Mouse (Mus musculus): ENCODE measurements around the gene Sirpa. TPM values are rescaled to one million over a fixed set of nuclear protein-coding genes. Genes with fewer than 3 reads are reported as not detected.

Sirpa gene
- polyA plus RNA-seq, 1 experiment from 2014 or later = 28.5 TPM

DNA sequence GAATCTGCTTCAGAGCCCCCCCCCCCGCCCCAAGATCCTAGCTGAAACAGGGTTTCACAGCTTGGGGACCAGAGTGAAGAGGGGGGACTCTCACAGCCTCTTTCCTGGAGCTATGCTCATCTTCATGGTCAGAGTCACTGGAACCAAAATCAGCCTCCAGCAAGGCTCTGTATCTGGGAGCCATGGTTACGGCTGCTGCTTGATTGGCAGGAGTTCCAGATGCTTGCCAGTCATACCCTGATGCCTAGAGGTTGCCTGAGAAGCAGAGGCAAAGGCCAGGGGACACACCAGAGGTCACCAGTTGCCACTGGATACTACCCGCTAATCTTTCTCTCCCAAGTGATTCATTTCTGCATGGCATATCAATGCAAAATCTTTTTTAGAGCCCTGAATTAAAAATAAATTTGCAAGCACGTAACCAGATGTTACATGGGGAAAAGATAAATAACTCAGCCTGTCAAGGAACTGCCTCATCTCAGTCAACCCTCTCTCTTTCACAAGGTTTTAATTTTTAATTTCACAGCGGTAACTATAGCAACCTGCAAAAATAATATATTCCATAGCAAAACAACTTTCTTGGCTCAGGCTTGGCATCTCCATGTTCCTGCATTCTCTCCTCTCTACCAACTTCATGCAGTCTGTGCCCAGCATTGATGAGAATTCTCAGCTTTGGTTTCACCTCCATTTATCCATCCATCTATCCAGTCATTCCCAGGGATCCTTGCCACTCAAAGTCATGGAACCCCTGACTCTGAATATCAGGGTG is 28.5 kb upstream of the Sirpa start:
- no peak overlapping the region for H3K9ac ChIP-seq (replicated peaks)
- no peak overlapping the region for H3K4me2 ChIP-seq (replicated peaks)
- H3K9me3 ChIP-seq = no peaks in the 10 kb centered on the region
- H3K4me1 ChIP-seq = peaks cover 12% of the 10 kb centered on the region; the same call in 1 of the 2 replicates
- ATAC-seq (replicated peaks) = peak; percentile 53
- no peaks in the 10 kb centered on the region for H3K36me3 ChIP-seq
- 72% methylated on average over 5 of the region's 5 CpGs for WGBS
- H3K4me3 ChIP-seq = no peak overlapping the region
- H3K27me3 ChIP-seq = no peaks in the 10 kb centered on the region
- H3K27ac ChIP-seq (replicated peaks) = peak overlapping the region; percentile 66

DNA sequence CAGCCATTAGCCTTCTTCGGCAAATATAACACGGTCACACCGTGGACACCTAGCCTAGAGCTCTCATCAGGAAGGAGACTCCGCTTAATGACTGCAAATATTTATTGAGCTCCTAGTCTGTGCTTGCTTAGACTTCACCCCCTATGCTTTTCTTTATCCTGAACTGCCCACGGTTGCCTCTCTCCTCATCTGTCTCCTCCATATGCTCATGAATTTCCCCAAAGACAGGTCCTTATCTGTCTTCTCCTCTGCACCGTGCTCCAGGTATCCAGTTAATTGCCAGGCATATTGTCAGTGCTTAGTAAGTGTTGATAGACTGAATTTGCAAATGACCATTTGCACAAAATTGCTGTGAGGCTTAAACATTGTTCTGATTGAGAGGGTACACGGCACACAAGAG is 23.5 kb upstream of the Sirpa start:
- no peaks in the 10 kb centered on the region for H3K9me3 ChIP-seq
- no peak overlapping the region for H3K4me3 ChIP-seq
- H3K9ac ChIP-seq (replicated peaks) = no peak overlapping the region
- H3K4me2 ChIP-seq (replicated peaks) = no peak overlapping the region
- no peak overlapping the region for H3K27ac ChIP-seq (replicated peaks)
- H3K27me3 ChIP-seq = no peaks in the 10 kb centered on the region
- H3K36me3 ChIP-seq = no peaks in the 10 kb centered on the region
- 85% methylated on average over 7 of the region's 7 CpGs for WGBS
- H3K4me1 ChIP-seq = peaks cover 17% of the 10 kb centered on the region
- no peak for ATAC-seq (replicated peaks)

DNA sequence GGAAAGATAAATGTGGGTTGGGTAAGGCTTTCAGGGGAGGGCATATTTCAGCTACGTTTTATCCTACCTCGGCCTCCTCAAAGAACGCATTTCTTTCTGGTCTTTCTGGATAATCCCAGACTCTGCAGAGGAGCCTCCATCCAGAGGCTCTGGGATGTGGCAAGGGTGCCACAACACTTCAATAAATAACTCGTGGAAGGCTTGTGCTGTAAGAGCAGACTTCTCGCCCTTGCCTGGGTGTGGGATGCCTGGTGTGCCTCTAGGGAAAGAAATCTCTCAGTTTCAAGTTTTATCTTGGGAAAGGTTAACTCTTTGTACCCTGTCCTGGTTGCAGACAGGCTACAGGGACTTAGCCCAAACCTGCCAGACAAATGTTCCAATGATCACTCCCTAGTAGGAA is 23.1 kb upstream of the Sirpa start:
- ATAC-seq (replicated peaks) = no peak
- no peak overlapping the region for H3K4me2 ChIP-seq (replicated peaks)
- no peaks in the 10 kb centered on the region for H3K9me3 ChIP-seq
- H3K9ac ChIP-seq (replicated peaks) = no peak overlapping the region
- no peaks in the 10 kb centered on the region for H3K27me3 ChIP-seq
- H3K4me1 ChIP-seq = peaks cover 17% of the 10 kb centered on the region
- H3K4me3 ChIP-seq = no peak overlapping the region
- 81% methylated on average over 5 of the region's 5 CpGs for WGBS
- no peak overlapping the region for H3K27ac ChIP-seq (replicated peaks)
- H3K36me3 ChIP-seq = no peaks in the 10 kb centered on the region

GRCm38 (mm10) chr2:129573701-129574273 is 18.8 kb upstream of the Sirpa start:
- H3K4me1 ChIP-seq = peaks cover 30% of the 10 kb centered on the region
- H3K9ac ChIP-seq (replicated peaks) = peak overlapping the region; percentile 9; the same call in 1 of the 2 replicates
- no peaks in the 10 kb centered on the region for H3K36me3 ChIP-seq
- 3% methylated on average over 4 of the region's 4 CpGs for WGBS
- H3K4me2 ChIP-seq (replicated peaks) = peak overlapping the region; percentile 50
- H3K27ac ChIP-seq (replicated peaks) = peak overlapping the region; percentile 77
- H3K9me3 ChIP-seq = no peaks in the 10 kb centered on the region
- ATAC-seq (replicated peaks) = peak; percentile 44
- peak overlapping the region; percentile 28 for H3K4me3 ChIP-seq
- no peaks in the 10 kb centered on the region for H3K27me3 ChIP-seq

DNA sequence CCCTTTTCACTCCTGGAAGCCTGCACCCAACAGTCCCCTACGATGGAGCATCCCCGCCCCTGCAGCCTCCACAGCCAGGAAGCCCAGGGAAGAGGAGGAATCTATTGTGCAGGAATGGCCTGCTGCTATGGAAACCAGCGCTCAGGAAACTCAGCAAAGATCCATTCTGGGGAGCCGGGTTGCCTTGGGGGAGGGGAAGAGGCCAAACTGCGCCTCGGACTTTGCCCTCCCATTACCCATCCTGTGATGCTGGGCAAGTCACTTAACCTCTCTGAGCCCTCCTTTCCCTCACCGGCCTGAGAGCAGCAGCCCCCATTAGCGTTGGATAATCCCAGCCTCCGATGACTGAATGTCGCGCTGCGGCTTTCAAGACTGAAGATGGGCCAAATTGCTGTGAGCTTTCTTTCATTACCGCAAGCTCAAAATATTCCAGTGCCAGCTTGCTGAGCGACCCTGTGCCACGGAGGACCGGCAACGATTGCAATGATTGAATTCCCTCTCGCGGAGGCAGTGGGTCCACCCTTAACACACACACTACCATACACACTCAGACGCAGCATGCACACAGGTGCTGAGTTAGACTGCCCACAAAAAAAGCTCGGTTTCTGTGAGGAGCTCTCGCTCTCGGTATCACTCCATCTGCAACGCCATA is 18.1 kb upstream of the Sirpa start:
- Histone ChIP-seq H3K27me3 (no peaks in the 10 kb centered on the region), H3K4me1 (peaks cover 30% of the 10 kb centered on the region), H3K4me3 (peak overlapping the region; percentile 28), H3K4me2 (replicated peaks) (peak overlapping the region; percentile 50), H3K27ac (replicated peaks) (peak overlapping the region; percentile 77), H3K36me3 (no peaks in the 10 kb centered on the region), H3K9me3 (no peaks in the 10 kb centered on the region), H3K9ac (replicated peaks) (peak overlapping the region; percentile 9; the same call in 1 of the 2 replicates)
- peak; percentile 91 for ATAC-seq (replicated peaks)
- 4% methylated on average over 24 of the region's 24 CpGs for WGBS

GRCm38 (mm10) chr2:129575113-129575512 is 17.5 kb upstream of the Sirpa start:
- Histone ChIP-seq H3K27ac (replicated peaks) (peak overlapping the region; percentile 77), H3K36me3 (no peaks in the 10 kb centered on the region), H3K4me2 (replicated peaks) (peak overlapping the region; percentile 50), H3K27me3 (no peaks in the 10 kb centered on the region), H3K4me1 (peaks cover 30% of the 10 kb centered on the region), H3K9ac (replicated peaks) (no peak overlapping the region), H3K9me3 (no peaks in the 10 kb centered on the region), H3K4me3 (0 out of 2 replicates have a peak overlapping the region, but pooled peaks have one; percentile 28)
- WGBS = 92% methylated on average over 4 of the region's 4 CpGs
- ATAC-seq (replicated peaks) = no peak

GRCm38 (mm10) chr2:129576611-129577447 is 15.8 kb upstream of the Sirpa start:
- Histone ChIP-seq H3K4me1 (peaks cover 30% of the 10 kb centered on the region), H3K4me2 (replicated peaks) (no peak overlapping the region), H3K4me3 (no peak overlapping the region), H3K9me3 (no peaks in the 10 kb centered on the region), H3K9ac (replicated peaks) (no peak overlapping the region), H3K27me3 (no peaks in the 10 kb centered on the region), H3K27ac (replicated peaks) (no peak overlapping the region), H3K36me3 (no peaks in the 10 kb centered on the region)
- no peak for ATAC-seq (replicated peaks)
- 83% methylated on average over 8 of the region's 8 CpGs for WGBS

DNA sequence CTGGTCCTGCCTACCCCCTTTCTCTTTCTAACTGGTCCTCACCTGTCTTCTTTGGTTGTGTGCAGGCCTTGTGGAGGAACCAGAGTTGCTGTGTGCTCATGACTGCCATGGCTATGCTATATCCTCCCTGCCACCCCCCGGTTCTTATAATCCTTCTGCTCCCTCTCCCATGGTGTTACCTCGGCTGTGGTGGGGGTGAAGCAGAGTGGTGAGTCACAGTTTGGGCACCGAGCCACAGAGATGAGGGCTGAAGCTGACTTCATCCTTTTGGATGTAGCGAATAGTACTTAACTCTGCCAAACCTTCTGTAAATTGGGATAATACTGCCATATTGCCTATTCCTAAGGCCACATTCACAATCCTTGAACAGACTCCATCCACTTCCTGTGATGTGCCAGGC is 12.0 kb upstream of the Sirpa start:
- no peak overlapping the region for H3K4me2 ChIP-seq (replicated peaks)
- peaks cover 13% of the 10 kb centered on the region; the same call in 1 of the 2 replicates for H3K4me1 ChIP-seq
- no peaks in the 10 kb centered on the region for H3K9me3 ChIP-seq
- H3K36me3 ChIP-seq = no peaks in the 10 kb centered on the region
- no peak overlapping the region for H3K27ac ChIP-seq (replicated peaks)
- no peaks in the 10 kb centered on the region for H3K27me3 ChIP-seq
- ATAC-seq (replicated peaks) = no peak
- H3K9ac ChIP-seq (replicated peaks) = no peak overlapping the region
- WGBS = 55% methylated on average over 4 of the region's 4 CpGs
- no peak overlapping the region for H3K4me3 ChIP-seq

- Histone ChIP-seq H3K27ac (replicated peaks) (no peak overlapping the region), H3K9ac (replicated peaks) (no peak overlapping the region), H3K4me1 (peaks cover 12% of the 10 kb centered on the region; the same call in 1 of the 2 replicates), H3K4me2 (replicated peaks) (no peak overlapping the region), H3K27me3 (no peaks in the 10 kb centered on the region), H3K36me3 (no peaks in the 10 kb centered on the region), H3K9me3 (no peaks in the 10 kb centered on the region), H3K4me3 (no peak overlapping the region)
- ATAC-seq (replicated peaks) = no peak
- WGBS = 62% methylated on average over 3 of the region's 3 CpGs
Measured at GRCm38 (mm10) chr2:129581826-129582225, 10.8 kb upstream of the Sirpa start.

GRCm38 (mm10) chr2:129582261-129582660 is 10.4 kb upstream of the Sirpa start:
- ATAC-seq (replicated peaks) = no peak
- Histone ChIP-seq H3K4me2 (replicated peaks) (no peak overlapping the region), H3K27ac (replicated peaks) (no peak overlapping the region), H3K4me1 (peaks cover 12% of the 10 kb centered on the region; the same call in 1 of the 2 replicates), H3K9ac (replicated peaks) (no peak overlapping the region), H3K27me3 (no peaks in the 10 kb centered on the region), H3K4me3 (no peak overlapping the region), H3K9me3 (no peaks in the 10 kb centered on the region), H3K36me3 (no peaks in the 10 kb centered on the region)
- WGBS = 88% methylated on average over 4 of the region's 4 CpGs

DNA sequence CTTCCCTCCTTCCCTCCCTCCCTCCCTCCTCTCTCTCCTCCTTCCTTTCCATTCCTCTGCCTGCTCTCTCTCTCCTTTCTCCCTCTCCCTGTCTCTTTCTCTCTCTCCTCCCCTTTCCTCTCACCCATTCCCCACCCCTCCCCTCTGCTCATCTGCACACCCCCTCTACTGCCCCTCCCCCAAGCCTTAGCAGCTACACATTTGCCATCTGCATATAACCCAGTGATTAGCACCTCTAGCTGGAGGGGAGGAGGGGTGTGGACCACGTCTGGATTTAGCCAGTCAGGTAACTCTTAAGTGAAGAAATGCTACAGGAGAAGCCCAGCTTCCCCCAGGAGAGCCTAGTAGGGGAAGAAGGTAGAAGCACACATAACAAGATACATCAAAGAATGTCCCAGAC is 7.7 kb upstream of the Sirpa start:
- Histone ChIP-seq H3K4me2 (replicated peaks) (no peak overlapping the region), H3K4me3 (no peak overlapping the region), H3K4me1 (peaks cover 12% of the 10 kb centered on the region; the same call in 1 of the 2 replicates), H3K9me3 (no peaks in the 10 kb centered on the region), H3K9ac (replicated peaks) (no peak overlapping the region), H3K36me3 (no peaks in the 10 kb centered on the region), H3K27ac (replicated peaks) (0 out of 2 replicates have a peak overlapping the region, but pooled peaks have one; percentile 0), H3K27me3 (no peaks in the 10 kb centered on the region)
- WGBS = 0% methylated on average over 1 of the region's 1 CpGs
- ATAC-seq (replicated peaks) = 0 out of 2 replicates have a peak, but pooled peaks have one; percentile 35

Data from forebrain, embryonic 15.5 days (tissue).